Mouse (Mus musculus): ENCODE results near the gene Naaladl2.

DNA sequence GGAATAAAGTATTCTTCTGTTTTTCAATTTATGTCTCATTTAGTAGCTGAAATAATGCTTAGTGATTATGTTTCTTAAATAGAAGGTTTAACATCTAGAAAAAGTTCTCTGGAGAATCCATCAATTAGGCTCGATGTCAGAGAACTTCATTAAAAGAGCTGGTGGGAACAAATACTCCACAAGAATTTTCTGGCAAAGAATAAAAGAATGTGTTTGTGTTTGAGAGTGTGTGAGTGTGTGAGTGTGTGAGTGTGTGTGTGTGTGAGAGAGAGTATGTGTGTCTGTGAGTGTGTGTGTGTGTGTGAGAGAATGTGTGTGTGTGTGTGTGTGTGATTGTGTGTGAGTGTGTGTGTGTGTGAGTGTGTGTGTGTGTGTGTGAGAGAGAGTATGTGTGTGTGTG, 1170.3 kb downstream of the Naaladl2 start:
- TF ChIP-seq FLI1 (IDR thresholded peaks at IDR 0.05; ENCODE audit: low read length) = no peak
- no peak for TF ChIP-seq GATA1 (IDR thresholded peaks at IDR 0.05; ENCODE audit: borderline replicate concordance, low read length)
